Mouse (Mus musculus) CD8-positive naive resting alpha-beta T cell, adult 2 months (primary cell): ENCODE data around the gene Kif13a.

Source experiments
- DNase-seq, 2 experiments: peaks; one replicate each; pipeline ENCODE4 v3.0.0; 2022; ENCODE audit warnings: low read depth in 2 of 2, low spot score in 2 of 2

Kif13a gene

DNA sequence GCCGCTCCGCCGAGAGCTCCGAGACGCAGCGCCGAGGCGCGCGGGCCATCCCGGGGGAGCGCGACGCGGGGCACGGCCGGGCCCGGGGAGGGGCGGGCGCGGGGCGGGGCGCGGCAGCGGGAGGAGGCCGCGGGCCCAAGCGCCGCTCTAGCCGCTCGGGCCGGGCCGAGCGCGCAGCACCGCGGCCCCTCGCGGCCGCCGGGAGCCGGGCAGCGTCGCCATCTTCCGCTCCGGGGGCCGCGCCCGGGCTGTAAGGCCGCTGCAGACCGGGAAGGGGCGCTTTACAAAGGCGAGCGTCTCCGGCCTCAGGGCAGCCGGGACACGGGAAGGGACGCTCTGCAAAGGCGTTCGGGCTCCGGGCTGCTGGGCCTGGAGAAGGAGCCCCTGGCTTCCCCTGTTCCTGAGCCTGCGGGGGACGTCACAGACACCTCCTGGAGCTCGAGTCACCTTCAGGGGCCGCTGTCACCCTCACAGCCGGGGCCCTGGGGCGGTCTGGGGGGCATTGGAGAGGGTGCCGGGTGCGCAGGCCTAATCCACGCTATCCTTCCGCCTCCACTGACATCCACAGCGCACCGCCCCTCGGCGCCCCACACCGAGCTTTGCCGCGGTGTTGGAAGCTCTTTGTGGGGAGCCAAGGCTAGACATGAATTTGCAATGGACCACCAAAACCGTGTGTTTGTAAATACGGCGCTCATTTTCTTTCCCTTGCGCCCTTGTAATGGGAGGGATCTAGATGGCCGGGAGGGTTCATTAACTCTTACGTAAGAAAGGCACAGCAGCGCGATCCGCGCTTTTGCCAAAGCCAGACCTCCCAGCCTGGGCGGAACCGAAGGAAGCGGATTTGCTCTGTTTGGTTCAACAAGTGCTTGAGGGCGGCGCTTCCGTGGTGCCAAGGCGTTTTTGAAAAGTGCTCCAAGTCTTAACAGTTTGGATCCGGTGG is at the start of gene Kif13a:
Gene Kif13a (minus strand): TSS at position 149 of the 940 bp plus-strand sequence.
- DNase-seq = peak; percentile 8 to 19

DNA sequence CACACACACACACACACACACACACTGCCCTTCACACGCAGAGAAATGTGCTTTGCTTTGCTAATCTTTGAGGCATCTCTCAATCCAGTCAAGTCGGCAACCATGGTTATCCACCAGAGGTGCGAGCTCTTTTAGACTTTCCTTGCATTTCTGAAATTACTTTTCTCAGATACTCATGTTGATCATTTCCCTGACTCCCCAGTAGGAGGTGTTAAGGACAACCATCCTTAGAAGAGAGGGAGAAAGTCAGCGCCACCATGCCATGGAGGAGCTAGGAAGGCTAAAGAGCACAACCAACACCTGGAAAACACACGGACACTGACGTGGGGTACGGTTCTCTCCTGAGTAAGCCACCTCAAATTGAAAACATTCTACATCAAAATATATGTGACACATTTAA is 46.9 kb upstream of the Kif13a start:
- DNase-seq = no peak

DNA sequence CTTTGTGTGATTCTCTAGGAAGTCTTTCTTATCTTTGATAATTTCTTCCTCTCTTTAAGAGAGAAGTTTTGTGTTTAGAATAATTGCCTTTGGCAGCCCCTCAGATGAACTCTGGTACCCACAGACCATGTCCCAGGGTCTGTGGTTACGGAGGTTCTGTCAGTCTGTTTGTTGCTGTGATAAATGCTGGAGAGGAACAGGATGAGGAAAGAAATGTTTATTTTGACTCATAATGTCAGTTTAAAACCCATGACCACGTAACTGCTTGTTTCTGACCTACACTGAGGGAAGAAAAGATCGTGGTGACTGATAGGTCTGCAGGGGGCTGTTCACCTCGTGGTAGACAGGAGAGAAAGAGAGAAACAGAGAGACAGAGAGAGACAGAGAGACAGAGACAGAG is 46.3 kb upstream of the Kif13a start:
- DNase-seq = no peak

DNA sequence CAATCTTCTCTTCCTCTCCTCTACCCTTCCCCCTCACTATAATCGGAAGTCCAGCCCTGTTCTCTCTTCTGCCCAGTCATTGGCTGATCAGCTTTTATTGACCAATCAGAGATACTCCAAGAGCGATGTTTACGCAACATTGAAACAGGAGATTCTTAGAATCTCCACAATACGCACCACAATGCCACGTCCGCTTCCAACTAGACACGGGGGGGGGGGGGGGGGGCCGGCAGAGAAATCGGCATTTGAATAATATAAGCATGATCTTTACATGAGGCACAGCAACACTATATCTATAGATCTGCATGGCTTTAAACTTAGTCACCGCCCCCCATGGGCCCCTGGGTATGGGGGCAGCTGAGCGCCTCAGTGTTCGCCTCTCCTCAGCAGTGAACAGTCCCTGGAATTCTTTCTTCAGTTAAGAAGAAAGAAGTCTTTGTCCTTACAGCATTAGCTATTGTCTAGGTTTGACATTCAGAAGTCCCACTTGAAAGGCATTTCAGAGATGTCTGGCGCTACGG is 45.4 kb upstream of the Kif13a start:
- DNase-seq = no peak

DNA sequence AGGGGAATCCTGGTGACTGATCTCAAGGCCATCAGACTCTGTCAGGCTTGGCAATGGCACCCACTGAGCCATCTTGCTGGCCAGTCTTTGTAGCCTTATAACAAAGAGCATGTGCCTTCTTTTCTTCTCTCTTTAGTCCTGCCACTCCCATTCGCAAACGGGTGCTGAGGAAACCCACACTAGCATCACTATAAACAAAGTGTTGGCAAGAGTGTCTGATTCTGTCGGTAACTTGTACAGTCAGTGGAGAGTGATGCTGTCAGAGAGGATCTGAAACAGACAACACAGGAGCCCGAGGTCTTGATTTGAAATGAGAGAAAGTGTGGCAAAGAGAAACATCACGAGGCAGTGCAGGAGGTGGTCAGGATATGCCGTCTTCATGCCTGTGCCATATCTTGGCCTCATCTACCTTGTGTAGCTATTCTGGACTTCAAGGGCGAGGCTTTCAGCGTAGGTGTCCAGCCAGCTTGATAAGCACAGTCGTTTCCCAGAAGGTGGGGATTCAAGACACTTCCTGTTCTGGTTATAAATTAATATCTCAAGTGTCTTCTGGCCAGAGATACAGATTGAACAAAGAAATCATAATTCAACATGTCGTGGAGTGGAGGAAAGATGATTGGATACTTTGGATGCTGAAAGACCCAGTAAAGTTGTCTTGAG is 40.7 kb upstream of the Kif13a start:
- DNase-seq = no peak

DNA sequence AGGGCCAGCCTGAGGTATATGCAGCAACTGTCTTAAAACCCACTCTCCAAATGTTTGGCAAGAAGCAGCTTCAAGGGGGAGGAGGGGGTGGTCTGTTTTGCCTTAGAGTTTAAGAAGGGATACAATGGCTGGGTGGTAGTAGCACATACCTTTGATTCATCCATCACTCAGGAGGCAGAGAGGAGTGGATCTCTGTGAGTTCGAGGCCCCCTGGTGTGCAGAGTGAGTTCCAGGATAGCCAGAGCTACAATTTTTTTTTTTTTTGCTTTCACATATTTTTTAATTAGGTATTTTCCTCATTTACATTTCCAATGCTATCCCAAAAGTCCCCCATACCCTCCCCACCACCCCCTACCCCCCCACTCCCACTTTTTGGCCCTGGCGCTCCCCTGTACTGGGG is 39.0 kb upstream of the Kif13a start:
- no peak for DNase-seq

DNA sequence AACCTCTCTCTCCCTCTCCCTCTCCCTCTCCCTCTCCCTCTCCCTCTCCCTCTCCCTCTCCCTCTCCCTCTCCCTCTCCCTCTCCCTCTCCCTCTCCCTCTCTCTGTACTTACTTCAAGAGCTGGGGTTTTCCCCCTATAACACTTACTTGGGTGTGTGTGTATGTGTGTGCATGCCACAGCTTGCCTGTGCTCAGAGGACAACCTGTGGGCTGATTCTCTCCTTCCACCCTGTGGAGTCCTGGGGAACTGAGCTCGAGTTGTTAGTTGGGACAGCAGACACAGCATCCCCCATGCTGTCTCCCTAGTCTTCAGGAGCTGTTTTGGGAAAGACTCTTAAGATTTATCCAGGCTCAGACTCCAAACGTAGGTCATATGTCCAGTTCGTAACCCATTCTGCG is 37.6 kb upstream of the Kif13a start:
- DNase-seq = no peak

DNA sequence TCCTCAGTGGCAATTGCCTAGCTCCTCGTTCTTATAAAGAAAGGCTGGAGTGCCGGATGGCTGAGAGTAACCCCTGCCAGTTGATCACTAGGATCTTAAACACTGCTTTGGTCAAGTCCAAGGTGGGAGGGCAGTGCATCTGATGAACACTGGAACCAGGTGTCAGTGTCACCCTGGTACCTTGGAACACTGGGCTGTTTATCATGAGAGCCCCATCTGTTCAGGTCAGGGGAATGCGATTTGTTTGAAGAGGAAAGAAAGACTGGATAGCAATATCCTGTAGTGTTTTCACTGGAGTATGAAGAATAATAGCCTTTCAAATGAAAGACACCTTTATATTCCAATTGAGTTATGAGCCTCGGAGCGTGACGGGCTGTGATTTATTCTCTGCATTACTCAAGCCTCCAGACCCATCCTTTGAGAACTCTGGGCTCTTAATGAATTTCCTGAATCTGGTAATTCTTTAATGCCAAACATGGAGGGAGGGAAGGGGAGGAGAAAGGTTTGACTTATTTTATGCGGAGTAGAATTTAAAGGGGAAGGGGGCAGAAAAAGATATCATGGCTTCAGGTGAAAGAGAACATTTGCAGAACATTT is 31.3 kb upstream of the Kif13a start:
- DNase-seq = no peak

DNA sequence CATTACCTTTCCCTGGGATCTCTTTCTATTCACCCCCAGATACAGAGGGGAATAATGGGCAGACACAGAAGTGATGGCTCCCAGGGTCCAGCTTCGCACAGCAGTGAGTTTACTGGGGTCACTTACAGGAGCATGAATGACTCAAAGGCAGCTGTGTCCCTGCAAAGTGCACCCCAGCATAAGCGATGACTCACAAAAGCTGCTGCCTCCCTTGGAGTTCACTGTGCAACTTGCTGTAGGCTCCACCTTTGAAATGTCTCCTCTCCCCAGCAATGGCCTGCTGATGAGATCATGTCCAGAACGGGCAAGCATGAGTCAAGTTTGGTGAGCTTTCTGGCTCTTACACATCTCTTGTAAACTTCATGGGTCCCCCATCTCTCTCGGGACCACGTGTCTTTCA is 29.5 kb upstream of the Kif13a start:
- DNase-seq = no peak

DNA sequence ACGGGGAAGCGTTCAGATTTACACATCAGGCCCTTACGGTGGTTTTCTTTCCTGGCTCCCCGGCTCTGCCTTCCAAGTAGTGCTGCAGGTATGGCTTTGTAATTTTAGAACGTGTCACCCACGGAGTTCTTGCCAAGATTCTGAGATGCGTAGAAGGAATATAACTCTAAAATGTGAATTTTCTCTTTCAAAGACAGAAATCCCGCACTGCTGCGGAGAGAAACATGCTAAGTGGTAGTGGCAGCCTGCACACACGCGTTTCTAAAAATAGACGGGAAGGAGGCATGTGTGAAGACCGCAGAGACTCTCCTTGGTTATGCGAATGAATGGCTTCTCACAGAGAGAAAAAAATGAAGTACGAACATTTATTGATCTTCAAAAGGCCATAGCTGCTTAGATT is 21.5 kb upstream of the Kif13a start:
- DNase-seq = no peak

DNA sequence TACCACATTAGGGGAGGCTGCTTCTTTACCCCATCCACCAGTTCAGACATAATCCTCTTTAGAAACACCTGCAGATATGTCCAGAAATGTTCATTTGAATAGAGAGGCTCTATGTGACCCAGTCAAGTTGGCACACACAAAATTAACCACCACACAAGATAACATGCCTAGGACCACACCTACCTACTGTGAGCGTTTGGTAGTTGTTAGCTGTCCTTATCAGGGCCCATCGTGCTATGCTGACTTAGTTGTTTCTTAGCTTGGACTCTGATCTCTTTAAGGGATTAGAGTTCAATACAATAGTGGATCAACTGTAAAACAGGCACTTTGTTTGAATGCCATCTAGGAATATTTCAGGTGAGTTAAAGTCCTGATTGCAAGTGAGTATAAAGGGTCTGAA is 20.1 kb upstream of the Kif13a start:
- no peak for DNase-seq

DNA sequence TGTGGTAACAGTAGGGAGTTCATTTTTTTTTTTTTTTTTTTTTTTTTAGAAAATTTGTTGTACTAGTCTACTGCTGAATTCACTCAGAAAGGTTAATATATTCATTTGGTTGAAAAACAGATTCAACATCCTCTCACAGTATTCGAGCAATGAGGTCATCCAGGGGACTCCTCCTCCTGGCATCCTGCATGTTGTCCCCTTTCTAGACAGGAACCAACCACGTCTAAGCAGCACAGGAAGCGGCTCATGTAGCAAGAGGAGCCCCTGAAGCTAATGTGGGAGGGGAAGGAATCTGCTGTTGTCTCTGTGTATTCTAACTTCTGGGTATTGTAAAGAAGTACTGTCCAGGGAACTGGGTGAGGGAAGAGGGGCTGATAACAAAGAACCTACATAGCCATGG is 18.4 kb upstream of the Kif13a start:
- no peak for DNase-seq

DNA sequence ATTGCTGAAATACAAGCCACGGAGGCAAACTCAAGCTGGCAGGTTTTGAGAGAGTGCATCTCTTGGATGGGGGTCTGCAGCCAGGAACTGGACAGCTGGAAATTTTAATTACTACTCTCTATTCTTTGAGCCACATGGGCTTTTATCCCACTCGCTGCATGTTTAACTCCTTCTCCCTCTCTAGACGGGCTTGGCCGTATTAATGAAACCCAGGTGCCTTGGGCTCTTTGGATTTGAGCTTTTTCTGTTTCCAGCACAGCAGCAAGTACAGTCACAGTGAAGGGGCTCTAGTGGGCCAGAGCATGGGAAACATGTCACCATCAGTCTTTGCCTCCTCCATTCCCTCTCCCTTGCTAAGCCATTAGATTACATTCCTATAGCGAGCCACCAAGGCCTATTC is 16.4 kb upstream of the Kif13a start:
- no peak for DNase-seq

DNA sequence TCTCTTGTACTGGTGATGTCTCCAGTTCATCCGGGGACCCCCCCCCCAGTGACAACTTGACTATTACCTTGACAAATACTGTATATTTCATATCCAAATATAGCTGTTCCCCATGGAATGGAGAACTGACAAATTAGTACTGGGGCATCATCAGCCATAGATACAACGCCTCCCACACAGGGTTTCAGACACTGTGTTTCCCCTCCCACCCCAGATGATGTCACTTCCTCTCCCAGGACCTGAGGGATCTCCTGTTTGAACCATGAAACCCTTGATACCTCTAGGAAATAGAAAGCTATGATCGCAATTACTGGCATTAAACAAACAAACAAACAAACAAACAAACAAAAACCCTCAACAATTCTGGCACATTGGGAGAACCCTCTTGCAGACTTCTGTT is 15.6 kb upstream of the Kif13a start:
- no peak for DNase-seq

DNA sequence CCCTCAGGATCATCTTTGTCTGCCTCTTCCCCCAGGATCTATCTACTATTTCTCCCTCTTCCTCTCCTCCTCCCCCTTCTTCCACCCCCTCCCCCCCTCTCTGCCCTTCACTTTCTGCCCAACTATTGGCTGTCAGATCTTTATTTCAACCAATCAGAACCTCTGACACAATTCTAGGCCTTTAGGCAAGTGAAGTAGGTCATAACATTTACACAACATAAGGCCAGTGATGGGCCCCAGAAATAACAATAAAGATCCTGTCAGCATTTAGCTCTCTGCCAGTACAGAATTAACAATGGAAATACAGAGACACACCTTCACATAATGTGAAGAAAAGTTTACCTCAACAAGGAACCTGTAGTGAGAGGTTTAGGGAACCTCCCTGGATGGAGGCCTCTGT is 13.6 kb upstream of the Kif13a start:
- DNase-seq = no peak

DNA sequence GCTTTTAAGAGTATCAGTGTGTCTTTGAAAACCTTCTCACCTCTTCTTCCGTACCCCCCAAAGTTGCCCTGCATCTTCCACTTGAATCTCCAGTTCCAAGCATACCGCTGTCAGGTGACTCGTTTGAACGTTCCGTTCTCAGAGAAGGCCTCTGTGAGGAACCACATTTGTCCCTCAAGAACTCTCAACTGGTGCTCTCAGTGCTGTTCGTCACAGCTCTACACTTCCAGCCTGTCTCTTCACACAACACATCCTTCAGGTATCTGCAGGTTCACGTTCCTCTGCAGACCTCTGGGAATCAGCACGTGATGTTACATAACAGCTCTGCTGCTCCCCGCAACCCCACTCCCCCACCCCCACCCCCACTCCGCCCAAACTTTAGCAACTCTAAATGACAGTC is 4.4 kb upstream of the Kif13a start:
- DNase-seq = no peak

DNA sequence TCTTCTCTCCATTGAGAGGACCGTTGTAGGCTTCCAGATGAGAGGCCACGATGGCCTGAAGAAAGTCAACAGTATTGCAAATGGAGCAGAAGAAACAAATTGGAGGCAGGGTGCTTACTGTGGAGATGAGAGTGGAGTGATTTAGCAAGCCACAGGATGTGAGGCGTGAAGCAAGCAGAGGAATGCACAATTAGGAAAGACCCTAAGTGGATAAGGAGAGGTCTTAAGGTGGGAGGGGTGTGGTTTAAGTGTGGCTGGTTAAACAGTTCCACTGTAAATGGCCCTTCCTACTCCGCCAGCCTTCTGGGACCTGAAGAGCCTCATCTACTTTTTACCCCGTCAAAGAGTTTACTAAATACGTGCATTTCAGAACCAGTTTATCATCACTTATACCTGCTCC is 3.2 kb upstream of the Kif13a start:
- no peak for DNase-seq

DNA sequence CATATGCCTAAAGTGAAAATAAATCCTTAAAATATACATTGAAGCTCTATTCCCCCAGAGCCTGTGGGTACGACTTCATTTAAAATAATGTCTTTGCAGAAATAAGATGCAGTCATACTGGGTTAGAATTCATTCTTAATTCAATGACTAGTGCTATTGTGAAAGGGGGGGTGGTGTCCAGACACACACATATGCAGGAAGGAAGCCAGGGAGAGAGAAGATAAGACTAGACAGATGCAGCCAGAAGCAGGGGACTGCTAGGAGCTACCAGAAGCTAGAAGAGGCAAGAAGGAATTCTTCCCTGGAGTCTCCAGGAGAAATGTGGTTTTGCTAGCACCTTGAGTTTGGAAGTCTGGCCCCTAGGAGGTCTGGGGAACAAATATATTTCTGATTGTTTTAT is 2.4 kb upstream of the Kif13a start:
- no peak for DNase-seq

DNA sequence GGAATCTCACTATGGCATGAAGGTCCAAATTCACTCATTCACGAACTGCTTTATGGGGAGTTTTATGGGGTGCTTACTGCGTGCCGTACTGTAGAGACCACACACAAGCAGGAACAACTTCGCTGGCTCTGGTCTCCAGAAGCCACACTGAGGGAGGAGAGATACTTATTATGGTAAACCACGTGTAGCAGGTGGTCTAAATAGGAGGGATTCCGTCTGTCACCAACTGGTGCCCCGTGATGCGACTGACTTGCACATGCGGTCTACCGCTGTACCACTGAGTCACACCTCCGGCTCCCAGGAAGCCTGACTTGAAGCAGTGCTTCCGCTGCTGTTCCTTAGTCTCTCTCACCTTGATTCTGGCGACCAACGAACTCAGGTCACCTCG is 986 bp upstream of the Kif13a start:
- peak; percentile 4 to 34 for DNase-seq

DNA sequence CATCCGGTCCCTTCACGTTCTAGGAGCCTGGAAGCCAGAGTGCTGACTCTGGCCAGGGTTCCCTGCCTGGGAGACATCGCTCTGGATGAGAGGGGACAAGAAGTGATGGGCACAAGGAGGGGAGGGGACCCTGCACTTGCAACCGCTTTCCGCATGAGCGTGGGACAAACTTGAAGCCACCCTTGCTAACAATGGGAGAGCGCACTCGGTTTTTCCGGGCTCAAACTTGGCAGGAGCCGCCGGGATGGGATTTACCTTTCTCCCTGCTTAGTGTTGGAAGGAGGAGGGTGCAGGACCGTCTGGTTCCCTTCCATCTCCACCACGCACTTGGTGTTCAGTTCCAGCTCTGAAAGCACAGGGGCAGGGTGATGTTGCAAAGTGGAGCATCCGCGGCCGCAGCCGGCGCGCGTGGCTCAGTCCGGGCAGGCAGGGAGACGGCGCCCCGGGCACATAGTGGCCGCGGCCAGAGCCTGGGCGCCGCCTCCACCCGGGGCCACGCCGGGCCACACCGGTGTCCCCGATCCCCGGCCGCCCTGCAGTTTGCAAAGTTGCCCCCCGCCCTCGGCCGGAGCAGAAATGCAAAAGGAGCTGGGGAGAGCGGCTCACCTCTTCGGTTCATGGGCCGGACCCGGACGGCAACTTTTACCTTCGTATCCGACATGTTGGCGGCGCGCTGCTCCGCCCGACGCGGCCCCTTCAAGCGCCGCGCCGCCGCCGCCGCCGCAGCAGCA is 541 bp downstream of the Kif13a start:
- DNase-seq = no peak

DNA sequence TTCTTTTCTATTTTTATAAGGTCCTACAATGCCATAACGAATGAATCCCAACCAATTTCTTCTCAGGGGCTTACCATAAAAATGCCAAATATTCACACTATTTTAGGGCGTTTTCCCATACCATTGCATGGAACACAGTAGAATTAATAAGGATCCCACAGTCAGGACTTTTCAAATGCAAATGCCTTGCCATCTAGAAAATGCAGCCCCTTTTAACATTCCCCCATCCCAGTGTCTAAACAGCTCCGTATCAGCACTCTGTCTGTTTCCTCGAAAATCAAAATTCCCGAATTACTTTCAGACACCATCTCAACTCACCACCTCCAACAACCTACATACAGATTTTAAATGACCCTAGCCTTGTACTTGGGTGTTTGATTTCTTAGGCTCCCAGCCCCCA is 1.3 kb downstream of the Kif13a start:
- no peak for DNase-seq
